Mouse (Mus musculus): ENCODE measurements around the gene Duoxa2. TPM values are rescaled to one million over a fixed set of nuclear protein-coding genes. Genes with fewer than 3 reads are reported as not detected.
"Not testable (repeated sequence)": the region's sequence is repeated elsewhere in the genome, so short reads cannot be mapped to it uniquely, and the experiment has no call there.

Duoxa2 gene
- polyA plus RNA-seq, 1 experiment from 2014 or later, result not detected

- 81% methylated on average over 7 of the region's 7 CpGs for WGBS
- DNase-seq (ENCODE audit: low spot score), result no peak
- Histone ChIP-seq H3K4me2 (replicated peaks; ENCODE audit: low read depth, low read length) (no peak within 1 kb of the TSS), H3K4me3 (ENCODE audit: low read depth, low read length) (no peak within 1 kb of the TSS), H3K4me1 (replicated peaks; ENCODE audit: control insufficient read depth, insufficient read depth, low read length) (peaks cover 4% of the 10 kb centered on the region; the same call in 1 of the 2 replicates), H3K9me3 (ENCODE audit: control insufficient read depth, low read length) (no peaks in the 10 kb centered on the region), H3K27ac (ENCODE audit: low read depth, low read length) (no peak within 1 kb of the TSS), H3K36me3 (ENCODE audit: control insufficient read depth, insufficient read depth, low read length) (no peaks in the 10 kb centered on the region), H3K27me3 (ENCODE audit: control insufficient read depth, insufficient read depth, low read length) (peaks cover 18% of the 10 kb centered on the region), H3K9ac (ENCODE audit: low read depth, low read length) (no peak within 1 kb of the TSS)
- ATAC-seq (ENCODE audit: low FRiP score), result no peak
These were observed 16.7 kb downstream of the Duoxa2 start, which contains the start of gene Duox1 for GRCm38 (mm10) chr2:122315372-122315771. TSS of gene Duox1 (plus strand) at chr2:122315672.

GRCm38 (mm10) chr2:122317384-122317783 lies 18.7 kb downstream of the Duoxa2 start:
- H3K9ac ChIP-seq (ENCODE audit: low read depth, low read length), result no peak overlapping the region
- no peaks in the 10 kb centered on the region for H3K9me3 ChIP-seq (ENCODE audit: control insufficient read depth, low read length)
- no peak overlapping the region for H3K4me3 ChIP-seq (ENCODE audit: low read depth, low read length)
- H3K27me3 ChIP-seq (ENCODE audit: control insufficient read depth, insufficient read depth, low read length), result peaks cover 18% of the 10 kb centered on the region
- H3K4me2 ChIP-seq (replicated peaks; ENCODE audit: low read depth, low read length), result no peak overlapping the region
- no peak overlapping the region for H3K27ac ChIP-seq (ENCODE audit: low read depth, low read length)
- no peaks in the 10 kb centered on the region for H3K36me3 ChIP-seq (ENCODE audit: control insufficient read depth, insufficient read depth, low read length)
- DNase-seq (ENCODE audit: low spot score) (no peak), ATAC-seq (ENCODE audit: low FRiP score) (no peak)
- H3K4me1 ChIP-seq (replicated peaks; ENCODE audit: control insufficient read depth, insufficient read depth, low read length), result peaks cover 4% of the 10 kb centered on the region; the same call in 1 of the 2 replicates
- 77% methylated on average over 4 of the region's 4 CpGs for WGBS

GRCm38 (mm10) chr2:122323960-122324359 lies 25.3 kb downstream of the Duoxa2 start:
- Histone ChIP-seq H3K4me1 (replicated peaks; ENCODE audit: control insufficient read depth, insufficient read depth, low read length) (no peaks in the 10 kb centered on the region), H3K4me3 (ENCODE audit: low read depth, low read length) (no peak overlapping the region), H3K27me3 (ENCODE audit: control insufficient read depth, insufficient read depth, low read length) (no peaks in the 10 kb centered on the region), H3K4me2 (replicated peaks; ENCODE audit: low read depth, low read length) (no peak overlapping the region), H3K9me3 (ENCODE audit: control insufficient read depth, low read length) (no peaks in the 10 kb centered on the region), H3K27ac (ENCODE audit: low read depth, low read length) (no peak overlapping the region), H3K36me3 (ENCODE audit: control insufficient read depth, insufficient read depth, low read length) (no peaks in the 10 kb centered on the region), H3K9ac (ENCODE audit: low read depth, low read length) (no peak overlapping the region)
- ATAC-seq (ENCODE audit: low FRiP score), result no peak
- DNase-seq (ENCODE audit: low spot score), result no peak
- WGBS, result 63% methylated on average over 3 of the region's 3 CpGs

GRCm38 (mm10) chr2:122324586-122324985 lies 25.9 kb downstream of the Duoxa2 start:
- Histone ChIP-seq H3K4me1 (replicated peaks; ENCODE audit: control insufficient read depth, insufficient read depth, low read length) (no peaks in the 10 kb centered on the region), H3K4me2 (replicated peaks; ENCODE audit: low read depth, low read length) (no peak overlapping the region), H3K27ac (ENCODE audit: low read depth, low read length) (no peak overlapping the region), H3K9ac (ENCODE audit: low read depth, low read length) (no peak overlapping the region), H3K9me3 (ENCODE audit: control insufficient read depth, low read length) (no peaks in the 10 kb centered on the region), H3K36me3 (ENCODE audit: control insufficient read depth, insufficient read depth, low read length) (no peaks in the 10 kb centered on the region), H3K4me3 (ENCODE audit: low read depth, low read length) (no peak overlapping the region), H3K27me3 (ENCODE audit: control insufficient read depth, insufficient read depth, low read length) (no peaks in the 10 kb centered on the region)
- DNase-seq (ENCODE audit: low spot score) (no peak), ATAC-seq (ENCODE audit: low FRiP score) (no peak)
- 86% methylated on average over 3 of the region's 3 CpGs for WGBS

GRCm38 (mm10) chr2:122325361-122325760 lies 26.7 kb downstream of the Duoxa2 start:
- Histone ChIP-seq H3K4me1 (replicated peaks; ENCODE audit: control insufficient read depth, insufficient read depth, low read length) (no peaks in the 10 kb centered on the region), H3K36me3 (ENCODE audit: control insufficient read depth, insufficient read depth, low read length) (no peaks in the 10 kb centered on the region), H3K9me3 (ENCODE audit: control insufficient read depth, low read length) (no peaks in the 10 kb centered on the region), H3K4me3 (ENCODE audit: low read depth, low read length) (no peak overlapping the region), H3K27ac (ENCODE audit: low read depth, low read length) (no peak overlapping the region), H3K9ac (ENCODE audit: low read depth, low read length) (no peak overlapping the region), H3K27me3 (ENCODE audit: control insufficient read depth, insufficient read depth, low read length) (no peaks in the 10 kb centered on the region), H3K4me2 (replicated peaks; ENCODE audit: low read depth, low read length) (no peak overlapping the region)
- 83% methylated on average over 2 of the region's 2 CpGs for WGBS
- DNase-seq (ENCODE audit: low spot score) (no peak), ATAC-seq (ENCODE audit: low FRiP score) (no peak)

- H3K9me3 ChIP-seq (ENCODE audit: control insufficient read depth, low read length), result no peaks in the 10 kb centered on the region
- H3K36me3 ChIP-seq (ENCODE audit: control insufficient read depth, insufficient read depth, low read length), result no peaks in the 10 kb centered on the region
- H3K4me2 ChIP-seq (replicated peaks; ENCODE audit: low read depth, low read length), result no peak overlapping the region
- no peak for DNase-seq (ENCODE audit: low spot score)
- H3K27me3 ChIP-seq (ENCODE audit: control insufficient read depth, insufficient read depth, low read length), result no peaks in the 10 kb centered on the region
- H3K9ac ChIP-seq (ENCODE audit: low read depth, low read length), result no peak overlapping the region
- H3K27ac ChIP-seq (ENCODE audit: low read depth, low read length), result no peak overlapping the region
- H3K4me1 ChIP-seq (replicated peaks; ENCODE audit: control insufficient read depth, insufficient read depth, low read length), result no peaks in the 10 kb centered on the region
- 75% methylated on average over 3 of the region's 3 CpGs for WGBS
- ATAC-seq (ENCODE audit: low FRiP score), result no peak
- no peak overlapping the region for H3K4me3 ChIP-seq (ENCODE audit: low read depth, low read length)
These were observed 29.3 kb downstream of the Duoxa2 start for GRCm38 (mm10) chr2:122327986-122328385.

- not testable (repeated sequence) for H3K9me3 ChIP-seq (ENCODE audit: control insufficient read depth, low read length); H3K4me2 ChIP-seq (replicated peaks; ENCODE audit: low read depth, low read length); H3K4me3 ChIP-seq (ENCODE audit: low read depth, low read length); H3K27me3 ChIP-seq (ENCODE audit: control insufficient read depth, insufficient read depth, low read length); ATAC-seq (ENCODE audit: low FRiP score); H3K4me1 ChIP-seq (replicated peaks; ENCODE audit: control insufficient read depth, insufficient read depth, low read length); H3K36me3 ChIP-seq (ENCODE audit: control insufficient read depth, insufficient read depth, low read length); DNase-seq (ENCODE audit: low spot score); H3K27ac ChIP-seq (ENCODE audit: low read depth, low read length); H3K9ac ChIP-seq (ENCODE audit: low read depth, low read length)
- 88% methylated on average over 4 of the region's 6 CpGs for WGBS
These were observed 31.6 kb downstream of the Duoxa2 start for GRCm38 (mm10) chr2:122330317-122330716.

GRCm38 (mm10) chr2:122332222-122332621 lies 33.5 kb downstream of the Duoxa2 start:
- Histone ChIP-seq H3K36me3 (ENCODE audit: control insufficient read depth, insufficient read depth, low read length) (no peaks in the 10 kb centered on the region), H3K27me3 (ENCODE audit: control insufficient read depth, insufficient read depth, low read length) (no peaks in the 10 kb centered on the region), H3K4me2 (replicated peaks; ENCODE audit: low read depth, low read length) (no peak overlapping the region), H3K4me3 (ENCODE audit: low read depth, low read length) (no peak overlapping the region), H3K9me3 (ENCODE audit: control insufficient read depth, low read length) (no peaks in the 10 kb centered on the region), H3K4me1 (replicated peaks; ENCODE audit: control insufficient read depth, insufficient read depth, low read length) (no peaks in the 10 kb centered on the region), H3K9ac (ENCODE audit: low read depth, low read length) (no peak overlapping the region), H3K27ac (ENCODE audit: low read depth, low read length) (no peak overlapping the region)
- no peak for DNase-seq (ENCODE audit: low spot score)
- 90% methylated on average over 3 of the region's 3 CpGs for WGBS
- no peak for ATAC-seq (ENCODE audit: low FRiP score)

GRCm38 (mm10) chr2:122334170-122334569 lies 35.5 kb downstream of the Duoxa2 start:
- Histone ChIP-seq H3K27me3 (ENCODE audit: control insufficient read depth, insufficient read depth, low read length) (no peaks in the 10 kb centered on the region), H3K9me3 (ENCODE audit: control insufficient read depth, low read length) (no peaks in the 10 kb centered on the region), H3K4me1 (replicated peaks; ENCODE audit: control insufficient read depth, insufficient read depth, low read length) (no peaks in the 10 kb centered on the region), H3K27ac (ENCODE audit: low read depth, low read length) (no peak overlapping the region), H3K9ac (ENCODE audit: low read depth, low read length) (no peak overlapping the region), H3K36me3 (ENCODE audit: control insufficient read depth, insufficient read depth, low read length) (no peaks in the 10 kb centered on the region), H3K4me2 (replicated peaks; ENCODE audit: low read depth, low read length) (no peak overlapping the region), H3K4me3 (ENCODE audit: low read depth, low read length) (no peak overlapping the region)
- no peak for ATAC-seq (ENCODE audit: low FRiP score)
- DNase-seq (ENCODE audit: low spot score), result no peak
- WGBS, result 84% methylated on average over 3 of the region's 3 CpGs
